Mouse (Mus musculus) urinary bladder, postnatal 36 days (tissue): ENCODE results near the gene Ropn1l.

Source experiments
- DNase-seq, 2 experiments: peaks; one replicate each; pipeline ENCODE4 v3.0.0; 2022; ENCODE audit warnings: low spot score in 2 of 2, mixed read lengths in 1 of 2

Ropn1l gene

GRCm38 (mm10) chr15:31447121-31447520 lies 6.4 kb downstream of the Ropn1l start:
- no peak for DNase-seq

- no peak for DNase-seq
Measured at GRCm38 (mm10) chr15:31442698-31443097, 10.8 kb downstream of the Ropn1l start.

- no peak for DNase-seq
Measured at GRCm38 (mm10) chr15:31441996-31442395, 11.5 kb downstream of the Ropn1l start.

- no peak for DNase-seq
Measured at GRCm38 (mm10) chr15:31436811-31437210, 16.7 kb downstream of the Ropn1l start.

GRCm38 (mm10) chr15:31436083-31436482 lies 17.5 kb downstream of the Ropn1l start:
- no peak for DNase-seq

- no peak for DNase-seq
Measured at GRCm38 (mm10) chr15:31433768-31434167, 19.8 kb downstream of the Ropn1l start.

GRCm38 (mm10) chr15:31431847-31432246 lies 21.7 kb downstream of the Ropn1l start:
- DNase-seq = no peak

GRCm38 (mm10) chr15:31430014-31430413 lies 23.5 kb downstream of the Ropn1l start:
- DNase-seq = no peak

- no peak for DNase-seq
Measured at GRCm38 (mm10) chr15:31429429-31429828, 24.1 kb downstream of the Ropn1l start.

GRCm38 (mm10) chr15:31428571-31428970 lies 25.0 kb downstream of the Ropn1l start:
- DNase-seq = no peak

GRCm38 (mm10) chr15:31427390-31427789 lies 26.1 kb downstream of the Ropn1l start:
- DNase-seq = no peak

- no peak for DNase-seq
Measured at GRCm38 (mm10) chr15:31426066-31426706, 27.4 kb downstream of the Ropn1l start.

GRCm38 (mm10) chr15:31422649-31423369 lies 30.7 kb downstream of the Ropn1l start:
- no peak for DNase-seq

GRCm38 (mm10) chr15:31419037-31419436 lies 34.5 kb downstream of the Ropn1l start:
- peak; percentile 13 to 31 for DNase-seq

GRCm38 (mm10) chr15:31418686-31419024 lies 34.9 kb downstream of the Ropn1l start:
- peak in 1 of 2 experiments; percentile 6 for DNase-seq

GRCm38 (mm10) chr15:31417796-31418685 lies 35.5 kb downstream of the Ropn1l start:
- DNase-seq = peak; percentile 25 to 57

GRCm38 (mm10) chr15:31417409-31417795 lies 36.1 kb downstream of the Ropn1l start:
- no peak for DNase-seq

- no peak for DNase-seq
Measured at GRCm38 (mm10) chr15:31415181-31415580, 38.4 kb downstream of the Ropn1l start.

GRCm38 (mm10) chr15:31414179-31414898 lies 39.2 kb downstream of the Ropn1l start:
- no peak for DNase-seq

- DNase-seq = no peak
Measured at GRCm38 (mm10) chr15:31413662-31414061, 39.9 kb downstream of the Ropn1l start.

- no peak for DNase-seq
Measured at GRCm38 (mm10) chr15:31412933-31413332, 40.6 kb downstream of the Ropn1l start.

GRCm38 (mm10) chr15:31412436-31412835 lies 41.1 kb downstream of the Ropn1l start:
- no peak for DNase-seq
